Mouse (Mus musculus) forebrain, embryonic 11.5 days (tissue): ENCODE results near the gene Trim28. TPM values are rescaled to one million over a fixed set of nuclear protein-coding genes. Genes with fewer than 3 reads are reported as not detected.

Experiments used
- ATAC-seq: fragments of 200-750 bp; cut with Nextera tagmentation; replicated peaks from 2 replicates; pipeline ENCODE4 v1.8.0; 2017; ENCODE audit warnings: moderate TSS enrichment; ENCODE audit not compliant: low FRiP score
- DNase-seq: peaks from one replicate; pipeline ENCODE4 v3.0.0-alpha.2; 2017; ENCODE audit warnings: low spot score
- H3K27ac ChIP-seq: fragments of 300-500 bp; sonication (generic); 2 replicates; pipeline ENCODE4 v1.5.1; 2014; ENCODE audit warnings: low read depth, low read length
- H3K27me3 ChIP-seq: fragments of 300-500 bp; sonication (generic); 2 replicates; pipeline ENCODE4 v1.6.1; 2014; ENCODE audit warnings: mild to moderate bottlenecking, low read length, mixed read lengths; ENCODE audit not compliant: control insufficient read depth, insufficient read depth
- H3K36me3 ChIP-seq: fragments of 300-500 bp; sonication (generic); 2 replicates; pipeline ENCODE4 v1.6.1; 2014; ENCODE audit warnings: mild to moderate bottlenecking, low read length, moderate library complexity, mixed read lengths; ENCODE audit not compliant: control insufficient read depth, insufficient read depth
- H3K4me1 ChIP-seq: fragments of 300-500 bp; sonication (generic); replicated peaks from 2 replicates; pipeline ENCODE4 v1.6.1; 2014; ENCODE audit warnings: low read length, mixed read lengths; ENCODE audit not compliant: control insufficient read depth, insufficient read depth
- H3K4me2 ChIP-seq: fragments of 300-500 bp; sonication (generic); 2 replicates; pipeline ENCODE4 v1.6.1; 2014; ENCODE audit warnings: low read depth, mild to moderate bottlenecking, low read length, moderate library complexity, mixed read lengths; ENCODE audit not compliant: severe bottlenecking
- H3K4me3 ChIP-seq: fragments of 300-500 bp; sonication (generic); 2 replicates; pipeline ENCODE4 v1.5.1; 2014; ENCODE audit warnings: low read depth, low read length
- H3K9ac ChIP-seq: fragments of 300-500 bp; sonication (generic); 2 replicates; pipeline ENCODE4 v1.6.1; 2014; ENCODE audit warnings: low read length
- H3K9me3 ChIP-seq: fragments of 300-500 bp; sonication (generic); 2 replicates; pipeline ENCODE4 v1.6.1; 2016; ENCODE audit warnings: low read length, mixed read lengths; ENCODE audit not compliant: control insufficient read depth
- WGBS: fragments of 180-500 bp; shearing (Covaris S2); extraction: QIAGEN DNeasy Blood & Tissue Kit; methylation state at CpG from one replicate; pipeline ENCODE4 v1.1.7; 2014; 5-methylcytosine and 5-hydroxymethylcytosine counted together
- polyA plus RNA-seq: library from polyadenylated mRNA; unstranded; fragments of >200 nt; fragmentation: Nextera tagmentation; extraction: Ambion mirVana; gene quantifications from 2 replicates; pipeline ENCODE4 v1.2.1, GENCODE M21; 2014

The Trim28 gene
- polyA plus RNA-seq, 1 experiment from 2014 or later = 507 TPM

DNA sequence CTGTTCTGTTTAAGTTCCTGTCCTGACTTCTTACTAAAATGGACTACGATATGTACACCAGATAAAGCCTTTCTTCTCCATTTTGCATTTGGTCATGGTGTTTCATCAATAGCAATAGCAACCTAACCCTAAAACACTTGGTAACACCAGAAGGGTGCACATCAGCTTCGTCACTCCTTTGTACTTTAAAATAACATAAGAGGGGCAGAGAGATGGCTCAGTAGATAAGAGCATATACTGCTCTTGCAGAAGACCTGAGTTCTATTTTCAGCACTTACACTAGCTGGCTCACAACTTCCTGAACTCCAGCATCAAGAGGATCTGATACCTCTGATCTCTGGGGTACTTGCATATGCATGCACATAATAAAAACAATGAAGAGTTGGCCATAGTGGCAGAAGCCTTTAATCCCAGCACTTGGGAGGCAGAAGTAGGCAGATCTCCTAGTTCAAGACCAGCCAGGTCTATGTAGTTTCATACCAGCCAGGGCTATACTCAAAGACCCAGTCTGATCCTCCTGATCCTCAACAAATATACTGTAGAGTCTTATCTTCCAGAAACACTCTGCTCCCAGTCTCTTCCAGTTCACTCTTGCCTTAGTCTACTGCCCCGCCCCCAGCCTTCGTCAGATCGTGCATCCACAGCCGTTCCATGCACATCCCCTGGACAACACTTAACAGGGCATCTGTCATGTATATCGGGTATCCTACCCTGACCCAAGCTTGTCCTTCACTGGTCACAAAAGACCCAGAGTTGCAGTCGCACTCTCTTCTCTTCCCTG lies 11.3 kb upstream of the Trim28 start:
- no peak overlapping the region for H3K4me3 ChIP-seq
- H3K27me3 ChIP-seq = no peaks in the 10 kb centered on the region
- WGBS = 88% methylated on average over 8 of the region's 8 CpGs
- H3K27ac ChIP-seq = no peak overlapping the region
- no peaks in the 10 kb centered on the region for H3K36me3 ChIP-seq
- DNase-seq (peak; percentile 2), ATAC-seq (no peak)
- no peaks in the 10 kb centered on the region for H3K9me3 ChIP-seq
- no peak overlapping the region for H3K9ac ChIP-seq
- H3K4me1 ChIP-seq = no peaks in the 10 kb centered on the region
- no peak overlapping the region for H3K4me2 ChIP-seq

DNA sequence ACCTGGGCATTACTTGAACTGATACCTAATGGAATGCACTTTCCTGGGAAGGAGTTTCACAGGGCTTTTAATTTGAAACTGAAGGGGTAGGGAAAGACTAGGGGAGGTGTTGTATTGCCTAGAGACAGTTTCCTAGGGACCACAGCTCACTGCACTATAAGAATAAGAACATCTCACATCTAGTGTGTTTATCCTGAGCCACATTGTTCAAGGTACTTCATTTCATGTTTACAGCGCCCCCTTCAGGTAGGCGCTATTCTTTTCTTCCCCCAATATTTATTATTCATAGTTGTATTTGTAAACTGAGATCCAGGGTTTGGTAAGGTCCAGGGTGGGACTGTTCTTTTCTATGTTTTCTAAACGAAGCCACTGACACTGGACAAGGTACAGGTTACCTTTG lies 6.7 kb upstream of the Trim28 start:
- Histone ChIP-seq H3K36me3 (no peaks in the 10 kb centered on the region), H3K27ac (no peak overlapping the region), H3K27me3 (no peaks in the 10 kb centered on the region), H3K9ac (no peak overlapping the region), H3K4me3 (no peak overlapping the region), H3K9me3 (no peaks in the 10 kb centered on the region), H3K4me2 (no peak overlapping the region), H3K4me1 (no peaks in the 10 kb centered on the region)
- ATAC-seq (no peak), DNase-seq (no peak)
- WGBS = 9% methylated on average over 3 of the region's 3 CpGs

- ATAC-seq = no peak
- 92% methylated on average over 10 of the region's 10 CpGs for WGBS
- no peak overlapping the region for H3K27ac ChIP-seq
Measured at GRCm38 (mm10) chr7:12993148-12993547, 5.8 kb upstream of the Trim28 start.

DNA sequence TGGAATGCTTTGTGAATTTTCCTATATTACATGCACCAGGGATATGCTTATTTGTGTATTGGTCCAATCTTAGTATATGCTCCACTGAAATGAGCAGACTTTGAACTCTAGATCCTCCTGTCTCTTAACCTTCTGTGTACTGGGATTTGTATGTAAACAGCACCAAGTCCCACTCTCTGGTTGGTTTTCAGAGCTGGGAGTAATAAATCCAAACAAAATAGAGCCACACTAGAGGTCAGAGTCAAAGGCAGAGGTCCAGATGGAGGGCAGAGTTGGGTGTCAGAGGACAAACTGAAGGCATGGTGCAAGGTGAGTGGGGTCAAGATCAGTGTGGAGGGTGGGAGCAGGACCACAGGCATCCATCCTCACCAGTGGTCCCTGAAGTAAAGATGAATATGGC lies 3.1 kb upstream of the Trim28 start:
- ATAC-seq (no peak), DNase-seq (no peak)
- Histone ChIP-seq H3K9me3 (no peaks in the 10 kb centered on the region), H3K4me3 (no peak overlapping the region), H3K27ac (no peak overlapping the region), H3K4me2 (no peak overlapping the region), H3K27me3 (no peaks in the 10 kb centered on the region), H3K4me1 (no peaks in the 10 kb centered on the region), H3K36me3 (no peaks in the 10 kb centered on the region), H3K9ac (no peak overlapping the region)

More at GRCm38 (mm10) chr7:12993148-12993547, 5.8 kb upstream of the Trim28 start:
- H3K36me3 ChIP-seq = no peaks in the 10 kb centered on the region
- no peak for DNase-seq
- no peak overlapping the region for H3K4me3 ChIP-seq
- no peaks in the 10 kb centered on the region for H3K9me3 ChIP-seq
- H3K27me3 ChIP-seq = no peaks in the 10 kb centered on the region
- H3K4me2 ChIP-seq = no peak overlapping the region
- no peak overlapping the region for H3K9ac ChIP-seq
- H3K4me1 ChIP-seq = no peaks in the 10 kb centered on the region

DNA sequence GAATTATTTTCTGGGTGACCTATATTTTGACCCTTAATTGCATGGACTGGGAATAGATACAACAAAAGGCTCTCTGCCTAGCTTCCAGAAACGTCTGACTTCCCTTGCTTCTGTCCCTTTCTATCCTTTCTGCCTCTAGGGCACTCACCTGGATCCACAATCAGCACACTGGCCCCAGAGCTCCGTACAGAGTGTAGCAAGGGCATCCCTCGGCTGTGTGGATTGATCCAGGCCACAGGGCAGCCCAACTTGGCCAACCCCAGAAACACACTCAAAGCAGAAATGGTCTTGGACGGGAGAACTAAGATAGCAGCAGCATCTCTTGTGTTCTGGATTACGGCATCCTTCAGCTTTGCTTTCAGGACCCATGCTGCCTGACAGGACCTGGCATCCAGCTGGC lies 1.7 kb upstream of the Trim28 start:
- Histone ChIP-seq H3K4me3 (no peak overlapping the region), H3K4me1 (no peaks in the 10 kb centered on the region), H3K36me3 (no peaks in the 10 kb centered on the region), H3K9me3 (no peaks in the 10 kb centered on the region), H3K9ac (no peak overlapping the region), H3K4me2 (no peak overlapping the region), H3K27me3 (no peaks in the 10 kb centered on the region), H3K27ac (no peak overlapping the region)
- ATAC-seq (no peak), DNase-seq (no peak)
- WGBS = 66% methylated on average over 5 of the region's 5 CpGs

- Histone ChIP-seq H3K9me3 (no peaks in the 10 kb centered on the region), H3K36me3 (no peaks in the 10 kb centered on the region), H3K27ac (no peak within 1 kb of the TSS), H3K4me1 (no peaks in the 10 kb centered on the region), H3K9ac (no peak within 1 kb of the TSS), H3K27me3 (no peaks in the 10 kb centered on the region), H3K4me2 (no peak within 1 kb of the TSS), H3K4me3 (no peak within 1 kb of the TSS)
- no peak for DNase-seq
- no peak for ATAC-seq
- 75% methylated on average over 5 of the region's 5 CpGs for WGBS
Measured at GRCm38 (mm10) chr7:12998053-12998452, 861 bp upstream of the Trim28 start, which contains the start of gene Slc27a5. Slc27a5 (minus strand) TSS chr7:12998192.

DNA sequence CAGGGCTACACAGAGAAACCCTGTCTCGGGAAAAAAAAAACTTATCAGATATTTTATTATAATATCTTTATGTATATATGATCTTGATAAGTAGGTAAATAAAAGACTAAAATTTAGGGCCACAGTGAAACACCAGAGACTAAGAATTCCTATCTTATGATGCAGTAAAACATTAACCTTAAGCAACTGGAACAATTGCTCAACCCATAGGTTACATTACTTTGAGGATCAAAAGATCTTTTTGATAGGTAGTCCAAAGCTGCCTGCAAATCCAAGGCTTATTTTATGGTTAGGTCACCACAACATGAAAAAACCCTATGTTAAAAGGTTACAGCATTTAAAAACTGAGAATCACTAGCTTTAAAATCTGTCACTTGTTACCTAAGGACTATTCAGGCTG lies 2.7 kb downstream of the Trim28 start:
- no peak overlapping the region for H3K4me3 ChIP-seq
- H3K36me3 ChIP-seq = peaks cover 5% of the 10 kb centered on the region; the same call in 1 of the 2 replicates
- no peak for ATAC-seq
- DNase-seq = no peak
- H3K27me3 ChIP-seq = no peaks in the 10 kb centered on the region
- no peaks in the 10 kb centered on the region for H3K9me3 ChIP-seq
- no peaks in the 10 kb centered on the region for H3K4me1 ChIP-seq
- no peak overlapping the region for H3K4me2 ChIP-seq
- 83% methylated on average over 1 of the region's 1 CpGs for WGBS
- H3K9ac ChIP-seq = no peak overlapping the region
- H3K27ac ChIP-seq = no peak overlapping the region

DNA sequence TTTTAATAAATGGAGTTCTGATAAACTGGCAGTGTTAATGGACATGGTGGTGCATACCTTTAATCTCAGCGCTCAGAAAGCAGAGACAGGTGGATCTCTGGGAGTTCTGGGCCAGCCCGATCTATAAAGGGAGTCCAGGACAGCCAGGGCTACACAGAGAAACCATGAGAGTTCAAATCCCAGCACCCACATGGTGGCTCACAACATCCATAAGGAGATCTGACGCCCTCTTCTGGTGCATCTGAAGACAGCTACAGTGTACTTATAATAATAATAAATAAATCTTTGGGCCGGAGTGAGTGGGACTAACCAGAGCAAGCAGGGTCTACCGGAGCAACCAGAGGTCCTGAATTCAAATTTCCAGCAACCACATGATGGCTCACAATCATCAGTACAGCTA lies 4.5 kb downstream of the Trim28 start:
- no peak overlapping the region for H3K9ac ChIP-seq

GRCm38 (mm10) chr7:13006011-13006410 lies 7.1 kb downstream of the Trim28 start:
- Histone ChIP-seq H3K4me1 (peaks cover 13% of the 10 kb centered on the region), H3K36me3 (peaks cover 10% of the 10 kb centered on the region; the same call in 1 of the 2 replicates), H3K9me3 (no peaks in the 10 kb centered on the region), H3K27ac (no peak overlapping the region), H3K27me3 (no peaks in the 10 kb centered on the region), H3K4me2 (no peak overlapping the region), H3K4me3 (no peak overlapping the region), H3K9ac (no peak overlapping the region)
- WGBS = 92% methylated on average over 17 of the region's 17 CpGs
- ATAC-seq (no peak), DNase-seq (no peak)

More for the DNA sequence above, 4.5 kb downstream of the Trim28 start:
- ATAC-seq (no peak), DNase-seq (no peak)
- Histone ChIP-seq H3K27ac (no peak overlapping the region), H3K4me3 (no peak overlapping the region), H3K36me3 (peaks cover 10% of the 10 kb centered on the region; the same call in 1 of the 2 replicates), H3K4me1 (peaks cover 7% of the 10 kb centered on the region; the same call in 1 of the 2 replicates), H3K27me3 (no peaks in the 10 kb centered on the region), H3K9me3 (no peaks in the 10 kb centered on the region), H3K4me2 (no peak overlapping the region)
- WGBS = 78% methylated on average over 5 of the region's 5 CpGs
